Mouse (Mus musculus) liver, adult 2 months (tissue): ENCODE data around the gene Lmx1a.

Experiments
- CTCF ChIP-seq: fragments of 200-500 bp; IDR thresholded peaks from 2 replicates; pipeline ENCODE4 v1.5.1; 2011; ENCODE audit warnings: low read depth, low read length, control low read depth
- POLR2A ChIP-seq: fragments of 200-500 bp; IDR thresholded peaks from 2 replicates; pipeline ENCODE4 v1.6.1; 2011; ENCODE audit warnings: low read length, control low read depth; ENCODE audit not compliant: insufficient read depth; ENCODE audit errors: extremely low read depth

DNA sequence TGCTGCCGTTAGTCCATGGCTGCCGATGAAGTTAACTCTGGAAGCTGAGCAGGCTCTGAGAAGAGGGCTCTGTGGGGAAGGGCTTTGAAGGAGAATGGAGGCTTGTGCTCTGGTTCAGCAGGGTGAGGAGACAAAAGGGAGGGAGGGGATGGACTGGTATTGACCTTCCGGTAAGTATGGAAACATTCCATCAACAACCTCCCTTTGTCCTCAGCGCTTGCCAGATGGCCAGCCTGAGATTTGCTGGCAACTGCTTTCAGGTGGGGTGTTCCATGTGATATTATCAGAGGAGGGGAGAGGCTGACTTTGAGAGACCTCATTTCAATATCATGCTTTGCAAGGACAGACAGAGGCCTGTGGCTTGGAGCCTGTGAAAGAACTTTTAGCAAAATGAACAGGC is 165.8 kb downstream of the Lmx1a start:
- TF ChIP-seq CTCF (no peak), POLR2A (no peak)
